Mouse (Mus musculus) heart, embryonic 12.5 days (tissue): ENCODE results near the gene Wdr26. TPM values are rescaled to one million over a fixed set of nuclear protein-coding genes. Genes with fewer than 3 reads are reported as not detected.

Experiments
- ATAC-seq: fragments of 200-750 bp; cut with Nextera tagmentation; 2 replicates; pipeline ENCODE4 v1.8.0; 2017; ENCODE audit warnings: moderate TSS enrichment, moderate library complexity; ENCODE audit not compliant: insufficient number of reproducible peaks, low FRiP score
- H3K27ac ChIP-seq: fragments of 300-500 bp; sonication (generic); 2 replicates; pipeline ENCODE4 v1.5.1; 2016; ENCODE audit warnings: mild to moderate bottlenecking, moderate library complexity; ENCODE audit not compliant: poor library complexity, severe bottlenecking
- H3K27me3 ChIP-seq: fragments of 300-500 bp; sonication (generic); replicated peaks from 2 replicates; pipeline ENCODE4 v1.6.1; 2016; ENCODE audit warnings: mild to moderate bottlenecking, moderate library complexity
- H3K36me3 ChIP-seq: fragments of 300-500 bp; sonication (generic); 2 replicates; pipeline ENCODE4 v1.6.1; 2016; ENCODE audit warnings: mild to moderate bottlenecking, moderate library complexity
- H3K4me1 ChIP-seq: fragments of 300-500 bp; sonication (generic); replicated peaks from 2 replicates; pipeline ENCODE4 v1.6.1; 2016; ENCODE audit warnings: mild to moderate bottlenecking
- H3K4me2 ChIP-seq: fragments of 300-500 bp; sonication (generic); 2 replicates; pipeline ENCODE4 v1.6.1; 2016; ENCODE audit warnings: mild to moderate bottlenecking, moderate library complexity
- H3K4me3 ChIP-seq: fragments of 300-500 bp; sonication (generic); 2 replicates; pipeline ENCODE4 v1.5.1; 2016; ENCODE audit warnings: mild to moderate bottlenecking
- H3K9ac ChIP-seq: fragments of 300-500 bp; sonication (generic); 2 replicates; pipeline ENCODE4 v1.6.1; 2016; ENCODE audit warnings: mild to moderate bottlenecking, moderate library complexity
- H3K9me3 ChIP-seq: fragments of 300-500 bp; sonication (generic); replicated peaks from 2 replicates; pipeline ENCODE4 v1.6.1; 2016; ENCODE audit warnings: mild to moderate bottlenecking, moderate library complexity
- WGBS: fragments of 180-500 bp; shearing (Covaris S2); methylation state at CpG from one replicate; pipeline ENCODE4 v1.1.7; 2016; 5-methylcytosine and 5-hydroxymethylcytosine counted together
- polyA plus RNA-seq: library from polyadenylated mRNA; unstranded; fragments of >200 nt; fragmentation: Nextera tagmentation; extraction: Ambion mirVana; gene quantifications from 2 replicates; pipeline ENCODE4 v1.2.1, GENCODE M21; 2016

The Wdr26 gene
- polyA plus RNA-seq, 1 experiment from 2014 or later = 35.2 TPM

- peak; percentile 56 for ATAC-seq
- Histone ChIP-seq H3K27me3 (no peaks in the 10 kb centered on the region), H3K9me3 (no peaks in the 10 kb centered on the region), H3K27ac (0 out of 2 replicates have a peak overlapping the region, but pooled peaks have one; percentile 9), H3K36me3 (no peaks in the 10 kb centered on the region), H3K4me3 (peak overlapping the region; percentile 23), H3K4me1 (peaks cover 34% of the 10 kb centered on the region), H3K4me2 (peak overlapping the region; percentile 57), H3K9ac (peak overlapping the region; percentile 38; the same call in 1 of the 2 replicates)
- 24% methylated on average over 8 of the region's 8 CpGs for WGBS
Measured at GRCm38 (mm10) chr1:181234326-181235035, 22.7 kb upstream of the Wdr26 start.

GRCm38 (mm10) chr1:181233734-181234133 lies 21.9 kb upstream of the Wdr26 start:
- no peak overlapping the region for H3K4me3 ChIP-seq

GRCm38 (mm10) chr1:181232307-181233027 lies 20.7 kb upstream of the Wdr26 start:
- peak; percentile 78 for ATAC-seq
- H3K27ac ChIP-seq = no peak overlapping the region
- H3K4me2 ChIP-seq = no peak overlapping the region
- H3K9me3 ChIP-seq = no peaks in the 10 kb centered on the region
- 20% methylated on average over 8 of the region's 8 CpGs for WGBS
- peaks cover 39% of the 10 kb centered on the region for H3K4me1 ChIP-seq
- H3K9ac ChIP-seq = no peak overlapping the region
- H3K36me3 ChIP-seq = no peaks in the 10 kb centered on the region
- no peak overlapping the region for H3K4me3 ChIP-seq
- H3K27me3 ChIP-seq = no peaks in the 10 kb centered on the region

More at GRCm38 (mm10) chr1:181233734-181234133, 21.9 kb upstream of the Wdr26 start:
- H3K27ac ChIP-seq = no peak overlapping the region
- peaks cover 34% of the 10 kb centered on the region for H3K4me1 ChIP-seq
- peak overlapping the region; percentile 57 for H3K4me2 ChIP-seq
- H3K9me3 ChIP-seq = no peaks in the 10 kb centered on the region
- 85% methylated on average over 6 of the region's 6 CpGs for WGBS
- no peak overlapping the region for H3K9ac ChIP-seq
- no peaks in the 10 kb centered on the region for H3K27me3 ChIP-seq
- no peaks in the 10 kb centered on the region for H3K36me3 ChIP-seq
- ATAC-seq = no peak

GRCm38 (mm10) chr1:181231821-181232220 lies 20.0 kb upstream of the Wdr26 start:
- no peak for ATAC-seq

GRCm38 (mm10) chr1:181231262-181231661 lies 19.5 kb upstream of the Wdr26 start:
- peaks cover 49% of the 10 kb centered on the region for H3K4me1 ChIP-seq
- H3K36me3 ChIP-seq = no peaks in the 10 kb centered on the region
- WGBS = 63% methylated on average over 7 of the region's 7 CpGs
- H3K27me3 ChIP-seq = no peaks in the 10 kb centered on the region
- no peak overlapping the region for H3K4me2 ChIP-seq
- H3K9me3 ChIP-seq = no peaks in the 10 kb centered on the region
- H3K27ac ChIP-seq = no peak overlapping the region
- H3K9ac ChIP-seq = no peak overlapping the region
- H3K4me3 ChIP-seq = no peak overlapping the region
- ATAC-seq = no peak

More at GRCm38 (mm10) chr1:181231821-181232220, 20.0 kb upstream of the Wdr26 start:
- Histone ChIP-seq H3K9ac (no peak overlapping the region; the same call in 1 of the 2 replicates), H3K36me3 (no peaks in the 10 kb centered on the region), H3K27me3 (no peaks in the 10 kb centered on the region), H3K9me3 (no peaks in the 10 kb centered on the region), H3K4me1 (peaks cover 44% of the 10 kb centered on the region), H3K4me2 (no peak overlapping the region), H3K27ac (no peak overlapping the region), H3K4me3 (no peak overlapping the region)
- WGBS = 87% methylated on average over 9 of the region's 9 CpGs

- Histone ChIP-seq H3K9me3 (no peaks in the 10 kb centered on the region), H3K36me3 (no peaks in the 10 kb centered on the region), H3K4me2 (no peak overlapping the region), H3K27ac (0 out of 2 replicates have a peak overlapping the region, but pooled peaks have one; percentile 6), H3K9ac (no peak overlapping the region), H3K4me3 (no peak overlapping the region), H3K27me3 (no peaks in the 10 kb centered on the region), H3K4me1 (peaks cover 49% of the 10 kb centered on the region)
- ATAC-seq = peak; percentile 80
- 36% methylated on average over 10 of the region's 10 CpGs for WGBS
Measured at GRCm38 (mm10) chr1:181230731-181231148, 18.9 kb upstream of the Wdr26 start.

- Histone ChIP-seq H3K4me2 (no peak overlapping the region), H3K9me3 (no peaks in the 10 kb centered on the region), H3K36me3 (no peaks in the 10 kb centered on the region), H3K27me3 (no peaks in the 10 kb centered on the region), H3K27ac (no peak overlapping the region), H3K4me3 (no peak overlapping the region), H3K4me1 (peaks cover 40% of the 10 kb centered on the region), H3K9ac (no peak overlapping the region)
- no peak for ATAC-seq
- 63% methylated on average over 5 of the region's 5 CpGs for WGBS
Measured at GRCm38 (mm10) chr1:181229046-181229445, 17.2 kb upstream of the Wdr26 start.

- H3K27me3 ChIP-seq = no peaks in the 10 kb centered on the region
- H3K36me3 ChIP-seq = no peaks in the 10 kb centered on the region
- peaks cover 36% of the 10 kb centered on the region for H3K4me1 ChIP-seq
- no peaks in the 10 kb centered on the region for H3K9me3 ChIP-seq
- H3K4me3 ChIP-seq = no peak overlapping the region
- no peak overlapping the region for H3K9ac ChIP-seq
- no peak overlapping the region for H3K27ac ChIP-seq
- WGBS = 74% methylated on average over 5 of the region's 5 CpGs
- no peak for ATAC-seq
- no peak overlapping the region for H3K4me2 ChIP-seq
Measured at GRCm38 (mm10) chr1:181228591-181228990, 16.8 kb upstream of the Wdr26 start.

- H3K4me3 ChIP-seq = no peak overlapping the region
- WGBS = 88% methylated on average over 11 of the region's 11 CpGs
- no peak overlapping the region for H3K27ac ChIP-seq
- H3K4me1 ChIP-seq = peaks cover 36% of the 10 kb centered on the region
- H3K9me3 ChIP-seq = no peaks in the 10 kb centered on the region
- ATAC-seq = no peak
- no peak overlapping the region for H3K9ac ChIP-seq
- no peak overlapping the region for H3K4me2 ChIP-seq
- H3K27me3 ChIP-seq = no peaks in the 10 kb centered on the region
- no peaks in the 10 kb centered on the region for H3K36me3 ChIP-seq
Measured at GRCm38 (mm10) chr1:181227804-181228203, 16.0 kb upstream of the Wdr26 start.

- Histone ChIP-seq H3K4me1 (peaks cover 28% of the 10 kb centered on the region), H3K4me3 (no peak overlapping the region), H3K9ac (0 out of 2 replicates have a peak overlapping the region, but pooled peaks have one; percentile 22), H3K36me3 (no peaks in the 10 kb centered on the region), H3K27me3 (no peaks in the 10 kb centered on the region), H3K27ac (peak overlapping the region; percentile 50), H3K9me3 (no peaks in the 10 kb centered on the region), H3K4me2 (peak overlapping the region; percentile 21; the same call in 1 of the 2 replicates)
- ATAC-seq = no peak
- 27% methylated on average over 11 of the region's 11 CpGs for WGBS
Measured at GRCm38 (mm10) chr1:181226850-181227249, 15.0 kb upstream of the Wdr26 start.

GRCm38 (mm10) chr1:181225281-181225680 lies 13.5 kb upstream of the Wdr26 start:
- ATAC-seq = no peak
- H3K4me2 ChIP-seq = no peak overlapping the region
- H3K9ac ChIP-seq = no peak overlapping the region
- peaks cover 15% of the 10 kb centered on the region; the same call in 1 of the 2 replicates for H3K4me1 ChIP-seq
- H3K36me3 ChIP-seq = no peaks in the 10 kb centered on the region
- H3K9me3 ChIP-seq = no peaks in the 10 kb centered on the region
- H3K27ac ChIP-seq = no peak overlapping the region
- 76% methylated on average over 5 of the region's 5 CpGs for WGBS
- H3K4me3 ChIP-seq = no peak overlapping the region
- no peaks in the 10 kb centered on the region for H3K27me3 ChIP-seq
